ENCODE assay signal across 8 mouse cellular contexts in the genomic region with DNA sequence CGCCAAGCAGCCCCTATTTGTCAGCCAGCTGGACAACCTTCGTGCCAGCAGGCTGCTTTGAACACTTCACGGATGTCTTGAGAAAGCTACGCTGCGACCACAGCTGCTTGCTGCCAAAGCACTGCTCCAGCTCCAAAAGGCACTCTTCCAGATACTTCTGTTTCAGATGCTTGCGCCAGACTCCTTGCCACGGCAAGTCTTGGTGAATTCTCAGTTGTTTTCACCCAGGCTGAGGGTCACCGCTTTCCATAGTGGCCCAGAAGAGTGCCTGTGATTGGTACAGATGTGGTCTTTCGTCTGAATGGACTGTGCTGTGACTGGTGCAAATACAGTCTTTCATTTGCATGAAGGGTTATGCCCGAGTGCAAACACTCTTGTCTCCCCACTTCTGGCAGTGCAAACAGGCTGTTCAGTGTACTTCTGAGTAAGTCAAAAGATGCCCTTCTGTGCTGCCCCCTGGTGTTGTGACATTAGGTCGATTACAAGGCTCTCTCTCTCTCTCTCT. TPM values are rescaled to one million over a fixed set of nuclear protein-coding genes. Genes with fewer than 3 reads are reported as not detected.
DNase-seq lines count a peak whose midpoint lies in the region; ATAC-seq and TF ChIP-seq lines count a peak whose summit lies in the region.

No protein-coding gene starts in this region.

- H3K4me3 ChIP-seq in cerebellum, adult 2 months (replicated peaks; ENCODE audit: insufficient read depth, low read depth, low read length): no peak overlapping the region
- no peak overlapping the region for H3K4me3 ChIP-seq in lung, embryonic 16.5 days (ENCODE audit: low read length)
- H3K4me3 ChIP-seq in heart, embryonic 12.5 days: no peak overlapping the region

- no peak overlapping the region for H3K9ac ChIP-seq in lung, embryonic 16.5 days (ENCODE audit: low read length)
- H3K9ac ChIP-seq in heart, embryonic 12.5 days: no peak overlapping the region

- TF ChIP-seq POLR2A in cerebellum, adult 2 months (IDR thresholded peaks at IDR 0.05; ENCODE audit: borderline replicate concordance, insufficient read depth, low read length): no peak

- no peak overlapping the region for H3K4me2 ChIP-seq in lung, embryonic 16.5 days (ENCODE audit: low read depth, low read length)
- no peak overlapping the region for H3K4me2 ChIP-seq in heart, embryonic 12.5 days

- H3K9me3 ChIP-seq in lung, embryonic 16.5 days (ENCODE audit: control insufficient read depth, low read length): no peaks in the 10 kb centered on the region
- H3K9me3 ChIP-seq in heart, embryonic 12.5 days (replicated peaks): no peaks in the 10 kb centered on the region

- H3K36me3 ChIP-seq in lung, embryonic 16.5 days (ENCODE audit: control insufficient read depth, insufficient read depth, low read length): no peaks in the 10 kb centered on the region
- no peaks in the 10 kb centered on the region for H3K36me3 ChIP-seq in heart, embryonic 12.5 days

- 0 out of 2 replicates have a peak, but pooled peaks have one; percentile 9 for TF ChIP-seq CTCF in cerebellum, adult 2 months (IDR thresholded peaks at IDR 0.05; ENCODE audit: borderline replicate concordance, insufficient read depth, low read depth, low read length)

- H3K27ac ChIP-seq in cerebellum, adult 2 months (ENCODE audit: insufficient read depth, low read length): no peak overlapping the region
- peak overlapping the region; percentile 74 for H3K27ac ChIP-seq in lung, embryonic 16.5 days (ENCODE audit: low read length)
- H3K27ac ChIP-seq in heart, embryonic 12.5 days (ENCODE audit: poor library complexity, severe bottlenecking): no peak overlapping the region

- ATAC-seq in lung, embryonic 16.5 days (ENCODE audit: low read depth): peak; percentile 91
- ATAC-seq in heart, embryonic 12.5 days (ENCODE audit: insufficient number of reproducible peaks, low FRiP score): no peak

- DNase-seq in cerebellum, adult 2 months: no peak
- no peak for DNase-seq in cerebellum, adult 9-10 months
- peak; percentile 14 for DNase-seq in ovary, postnatal 36 days (ENCODE audit: low spot score)
- no peak for DNase-seq in ovary, adult 18-20 months (ENCODE audit: low spot score)
- DNase-seq in thymus, postnatal 4 days: peak; percentile 70
- DNase-seq in kidney, postnatal 14 days: no peak

- no peaks in the 10 kb centered on the region for H3K27me3 ChIP-seq in cerebellum, adult 2 months (ENCODE audit: control insufficient read depth, insufficient read depth, low read length)
- no peaks in the 10 kb centered on the region for H3K27me3 ChIP-seq in lung, embryonic 16.5 days (ENCODE audit: control insufficient read depth, insufficient read depth, low read depth, low read length)
- H3K27me3 ChIP-seq in heart, embryonic 12.5 days (replicated peaks): 0 out of 2 replicates have a peak, but pooled peaks cover 17% of the 10 kb centered on the region

- no peaks in the 10 kb centered on the region for H3K4me1 ChIP-seq in cerebellum, adult 2 months (ENCODE audit: control insufficient read depth, insufficient read depth, low read length)
- H3K4me1 ChIP-seq in lung, embryonic 16.5 days (replicated peaks; ENCODE audit: control insufficient read depth, insufficient read depth, low read length): no peaks in the 10 kb centered on the region
- H3K4me1 ChIP-seq in heart, embryonic 12.5 days (replicated peaks): no peaks in the 10 kb centered on the region

- 12% methylated on average over 11 of the region's 11 CpGs for WGBS in cerebellum, adult 2 months
- 32% methylated on average over 11 of the region's 11 CpGs for WGBS in lung, embryonic 16.5 days
- WGBS in heart, embryonic 12.5 days: 72% methylated on average over 11 of the region's 11 CpGs

RNA-seq across cellular contexts. Expression of gene Cdkn2aipnl, which starts 6.4 kb away (rescaled TPM):
- polyA plus RNA-seq in cerebellum, adult 2 months (2012; rRNA removed): 41.0 and 41.8 TPM in 2 replicates
- 106 TPM in 2 replicates for polyA plus RNA-seq in lung, embryonic 16.5 days (2015; fragmentation: Nextera tagmentation; extraction: Ambion mirVana)
- polyA plus RNA-seq in heart, embryonic 12.5 days (2016; fragmentation: Nextera tagmentation; extraction: Ambion mirVana): 70.8 and 73.4 TPM in 2 replicates

RNA-seq across cellular contexts. Expression of gene Ube2b, which starts 39.5 kb away (rescaled TPM):
- 162 and 170 TPM in 2 replicates for polyA plus RNA-seq in cerebellum, adult 2 months (2012; rRNA removed)
- 231 and 248 TPM in 2 replicates for polyA plus RNA-seq in lung, embryonic 16.5 days (2015; fragmentation: Nextera tagmentation; extraction: Ambion mirVana)
- 263 and 265 TPM in 2 replicates for polyA plus RNA-seq in heart, embryonic 12.5 days (2016; fragmentation: Nextera tagmentation; extraction: Ambion mirVana)

RNA-seq across cellular contexts. Expression of gene Cdkl3, which starts 43.0 kb away (rescaled TPM):
- 12.7 and 14.5 TPM in 2 replicates for polyA plus RNA-seq in cerebellum, adult 2 months (2012; rRNA removed)
- 7.8 and 9.4 TPM in 2 replicates for polyA plus RNA-seq in lung, embryonic 16.5 days (2015; fragmentation: Nextera tagmentation; extraction: Ambion mirVana)
- 8.5 and 9.4 TPM in 2 replicates for polyA plus RNA-seq in heart, embryonic 12.5 days (2016; fragmentation: Nextera tagmentation; extraction: Ambion mirVana)

Comparison
In these comparisons a context has a peak if more than half of its experiments do, and no peak if none do; other contexts are left out.
1. DNase-seq: peak in ovary, postnatal 36 days (single experiment) and thymus, postnatal 4 days (single experiment); none in cerebellum, adult 2 months (0 of 2), cerebellum, adult 9-10 months (single experiment), ovary, adult 18-20 months (single experiment) and kidney, postnatal 14 days (single experiment).